Mouse (Mus musculus) heart, adult 2 months (tissue): Measurements from ENCODE around the gene Kcnj3.

ENCODE experiments used
- CTCF ChIP-seq: fragments of 200-600 bp; IDR thresholded peaks from 2 replicates; pipeline ENCODE4 v1.8.1; 2022; ENCODE audit warnings: antibody characterized with exemption, mild to moderate bottlenecking, moderate library complexity
- EP300 ChIP-seq: fragments of 200-500 bp; IDR thresholded peaks from 2 replicates; pipeline ENCODE4 v1.6.1; 2011; ENCODE audit warnings: low read depth, low read length, control low read depth; ENCODE audit not compliant: insufficient read depth
- POLR2A ChIP-seq: fragments of 200-500 bp; IDR thresholded peaks from 2 replicates; pipeline ENCODE4 v1.6.1; 2011; ENCODE audit warnings: mild to moderate bottlenecking, low read depth, low read length, control low read depth; ENCODE audit not compliant: insufficient read depth

DNA sequence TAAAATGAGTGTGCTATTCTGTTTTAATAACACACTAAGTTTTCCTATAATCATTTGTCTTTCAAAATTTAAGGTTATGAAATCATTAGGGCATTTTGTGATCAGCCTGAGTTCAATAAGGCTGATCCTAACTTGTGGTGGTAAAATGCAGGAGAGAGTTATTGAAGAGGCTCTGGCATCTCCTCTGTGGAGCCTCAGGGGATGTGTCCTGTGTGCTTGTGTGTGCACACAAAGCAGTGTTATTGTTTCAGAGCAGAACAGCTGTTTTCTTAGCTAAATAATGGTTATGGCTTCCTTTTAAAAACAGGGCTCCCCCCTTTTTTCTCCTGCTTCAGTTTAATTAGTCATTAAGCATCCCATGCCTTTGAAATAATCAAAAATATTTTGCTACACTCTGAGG, 11.5 kb downstream of the Kcnj3 start:
- TF ChIP-seq EP300 (no peak), POLR2A (no peak), CTCF (no peak)
